Mouse (Mus musculus) gastrocnemius, adult 2 months (tissue): ENCODE data around the gene Npl. TPM values are rescaled to one million over a fixed set of nuclear protein-coding genes. Genes with fewer than 3 reads are reported as not detected.
"Not testable (repeated sequence)": the region's sequence is repeated elsewhere in the genome, so short reads cannot be mapped to it uniquely, and the experiment has no call there.

Source experiments
- DNase-seq: peaks from one replicate; pipeline ENCODE4 v3.0.0; 2022
- H3K27ac ChIP-seq: fragments of 200-600 bp; 2 replicates; pipeline ENCODE4 v1.8.1; 2022; ENCODE audit warnings: mild to moderate bottlenecking
- H3K4me3 ChIP-seq: fragments of 200-600 bp; 2 replicates; pipeline ENCODE4 v1.8.1; 2022; ENCODE audit warnings: mild to moderate bottlenecking, moderate library complexity
- CTCF ChIP-seq: fragments of 200-600 bp; IDR thresholded peaks from 2 replicates; pipeline ENCODE4 v1.8.1; 2022; ENCODE audit warnings: antibody characterized with exemption, mild to moderate bottlenecking, moderate library complexity
- intact Hi-C: fragments of 180-260 bp; cut with DNase I; formaldehyde crosslinking; loops from one replicate; pipeline ENCODE4 v1.15.1; 2025
- total RNA-seq, 2 experiments: library from RNA; stranded (reverse); gene quantifications; 2 replicates each; pipeline ENCODE4 v1.2.3; 2021

Gene Npl
- total RNA-seq, 2 experiments from 2014 or later: 1.1 to 1.6 TPM

GRCm38 (mm10) chr1:153532234-153532841 is 17.5 kb downstream of the Npl start:
- H3K4me3 ChIP-seq: peak overlapping the region; percentile 21
- peak overlapping the region; percentile 46; the same call in 1 of the 2 replicates for H3K27ac ChIP-seq

GRCm38 (mm10) chr1:153531677-153532233 is 18.1 kb downstream of the Npl start:
- peak overlapping the region; percentile 21 for H3K4me3 ChIP-seq
- H3K27ac ChIP-seq: peak overlapping the region; percentile 46; the same call in 1 of the 2 replicates
- intact Hi-C loops: no loop called here
- no peak for DNase-seq
- no peak for TF ChIP-seq CTCF

More at GRCm38 (mm10) chr1:153532234-153532841, 17.5 kb downstream of the Npl start:
- intact Hi-C loops: no loop called here
- TF ChIP-seq CTCF: no peak
- DNase-seq: peak; percentile 42

- no peak for TF ChIP-seq CTCF
- Histone ChIP-seq H3K4me3 (no peak overlapping the region), H3K27ac (no peak overlapping the region)
- intact Hi-C loops: no loop called here
- no peak for DNase-seq
Observed at GRCm38 (mm10) chr1:153522116-153522515, 27.7 kb downstream of the Npl start.

GRCm38 (mm10) chr1:153515368-153515767 is 34.5 kb downstream of the Npl start:
- TF ChIP-seq CTCF: no peak
- DNase-seq: no peak
- intact Hi-C loops: no loop called here

GRCm38 (mm10) chr1:153510330-153511009 is 39.4 kb downstream of the Npl start:
- Histone ChIP-seq H3K4me3 (no peak overlapping the region), H3K27ac (no peak overlapping the region)
- intact Hi-C loops: no loop called here
- TF ChIP-seq CTCF: peak; percentile 28; the same call in 1 of the 2 replicates
- no peak for DNase-seq

More at GRCm38 (mm10) chr1:153515368-153515767, 34.5 kb downstream of the Npl start:
- H3K27ac ChIP-seq: no peak overlapping the region
- no peak overlapping the region for H3K4me3 ChIP-seq

- DNase-seq, H3K27ac ChIP-seq, intact Hi-C loops, H3K4me3 ChIP-seq: not testable (repeated sequence)
Observed at GRCm38 (mm10) chr1:153509569-153509968, 40.3 kb downstream of the Npl start.

GRCm38 (mm10) chr1:153509012-153509411 is 40.8 kb downstream of the Npl start:
- Histone ChIP-seq H3K27ac (no peak overlapping the region), H3K4me3 (no peak overlapping the region)
- no peak for DNase-seq
- TF ChIP-seq CTCF: no peak
- intact Hi-C loops: no loop called here

- Histone ChIP-seq H3K27ac (no peak overlapping the region), H3K4me3 (no peak overlapping the region)
- intact Hi-C loops: no loop called here
- DNase-seq: peak; percentile 33
- no peak for TF ChIP-seq CTCF
Observed at GRCm38 (mm10) chr1:153506266-153506665, 43.6 kb downstream of the Npl start.

GRCm38 (mm10) chr1:153501644-153502321 is 48.1 kb downstream of the Npl start:
- no peak overlapping the region for H3K4me3 ChIP-seq
- intact Hi-C loops: no loop called here
- H3K27ac ChIP-seq: peak overlapping the region; percentile 58
- peak; percentile 11; the same call in 1 of the 2 replicates for TF ChIP-seq CTCF
- DNase-seq: peak; percentile 45

- intact Hi-C loops: no loop called here
- Histone ChIP-seq H3K27ac (no peak overlapping the region), H3K4me3 (no peak overlapping the region)
- TF ChIP-seq CTCF: no peak
- no peak for DNase-seq
Observed at GRCm38 (mm10) chr1:153500030-153500429, 49.8 kb downstream of the Npl start.

- no peak for DNase-seq
- intact Hi-C loops: no loop called here
- Histone ChIP-seq H3K4me3 (no peak overlapping the region), H3K27ac (no peak overlapping the region)
- no peak for TF ChIP-seq CTCF
Observed at GRCm38 (mm10) chr1:153496030-153496429, 53.8 kb downstream of the Npl start.

- no peak for DNase-seq
- Histone ChIP-seq H3K4me3 (no peak overlapping the region), H3K27ac (no peak overlapping the region)
- intact Hi-C loops: no loop called here
- TF ChIP-seq CTCF: no peak
Observed at GRCm38 (mm10) chr1:153493931-153494330, 55.9 kb downstream of the Npl start.

- intact Hi-C loops: no loop called here
- H3K27ac ChIP-seq: no peak overlapping the region
- no peak for DNase-seq
Observed at GRCm38 (mm10) chr1:153493338-153493737, 56.5 kb downstream of the Npl start.

More at GRCm38 (mm10) chr1:153493338-153493737, 56.5 kb downstream of the Npl start:
- H3K4me3 ChIP-seq: no peak overlapping the region
- TF ChIP-seq CTCF: no peak
